Mouse (Mus musculus) ES-Bruce4 (cell line): ENCODE data around the gene Grip1.

Experiments
- CTCF ChIP-seq: IDR thresholded peaks from one replicate; pipeline ENCODE4 v1.8.1; 2011; ENCODE audit warnings: low read depth, low read length
- EP300 ChIP-seq: IDR thresholded peaks from 2 replicates; pipeline ENCODE4 v1.6.1; 2011; ENCODE audit warnings: low read depth, low read length; ENCODE audit not compliant: insufficient read depth
- POLR2A ChIP-seq: IDR thresholded peaks from one replicate; pipeline ENCODE4 v1.8.1; 2011; ENCODE audit warnings: low read length; ENCODE audit not compliant: insufficient read depth

- no peak for TF ChIP-seq EP300
- TF ChIP-seq POLR2A, result no peak
- TF ChIP-seq CTCF, result no peak
Observed at GRCm38 (mm10) chr10:119640534-119640933, 186.9 kb downstream of the Grip1 start.
